Mouse (Mus musculus) left cerebral cortex, adult 11 months (tissue): ENCODE data around the gene Cenpm.

Source experiments
- DNase-seq: peaks from one replicate; pipeline ENCODE4 v3.0.0; 2022; ENCODE audit warnings: low spot score

Gene Cenpm

DNA sequence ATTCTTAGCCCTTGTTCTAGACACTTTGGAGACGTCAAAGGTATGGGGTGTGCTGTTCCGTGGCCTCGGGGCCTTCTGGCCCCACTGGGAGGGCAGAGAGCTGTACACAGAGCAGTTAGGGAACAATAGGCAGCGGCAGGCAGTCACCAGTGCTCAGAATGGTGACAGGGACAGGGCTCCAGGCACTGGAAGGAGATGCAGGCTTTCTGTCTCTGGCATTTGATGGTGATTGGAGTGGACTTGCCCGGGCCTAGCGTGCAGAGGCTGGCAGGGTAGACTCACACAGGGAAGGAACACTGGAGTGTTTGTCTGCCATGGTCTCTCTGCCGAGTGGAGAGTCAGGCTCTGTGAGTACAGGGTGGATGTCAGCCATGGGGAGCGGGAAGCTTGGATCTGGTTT is 51.9 kb downstream of the Cenpm start:
- no peak for DNase-seq

DNA sequence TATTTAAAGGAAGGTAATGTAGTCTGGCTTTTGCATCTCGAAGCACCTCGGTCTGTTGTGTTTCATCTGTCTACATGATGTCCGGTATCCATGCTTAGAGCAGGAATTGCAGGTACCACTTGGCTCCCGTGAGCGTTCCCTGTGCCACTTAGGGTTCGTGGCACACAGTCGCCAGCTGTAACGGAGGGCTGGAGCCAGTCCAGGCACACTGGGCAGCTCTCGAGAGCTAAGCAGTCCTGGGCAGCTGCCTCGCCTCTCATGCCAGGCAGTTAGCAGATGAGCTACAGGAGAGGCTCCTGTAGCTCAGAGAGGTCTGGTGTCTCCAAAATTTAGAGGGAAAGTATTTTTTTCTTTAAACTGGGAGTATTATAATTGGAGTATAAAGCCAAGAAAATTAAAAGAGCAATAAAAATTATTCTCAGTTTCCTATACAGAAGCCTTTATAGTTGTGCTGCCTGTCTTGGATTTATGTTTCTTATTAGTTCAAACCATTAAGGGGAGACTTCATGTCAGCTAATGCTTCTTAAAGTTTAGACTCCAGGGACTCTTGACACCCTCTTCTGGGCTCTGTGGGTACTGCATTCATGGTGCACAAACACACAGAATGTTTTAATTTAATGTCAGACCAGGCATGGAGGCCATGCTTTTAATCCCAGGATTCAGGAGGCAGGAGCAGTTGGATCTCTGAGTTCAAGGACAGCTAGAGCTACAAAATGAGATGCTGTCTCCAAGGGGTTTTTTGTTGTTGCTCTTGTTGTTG is 55.9 kb downstream of the Cenpm start:
- DNase-seq, result no peak

DNA sequence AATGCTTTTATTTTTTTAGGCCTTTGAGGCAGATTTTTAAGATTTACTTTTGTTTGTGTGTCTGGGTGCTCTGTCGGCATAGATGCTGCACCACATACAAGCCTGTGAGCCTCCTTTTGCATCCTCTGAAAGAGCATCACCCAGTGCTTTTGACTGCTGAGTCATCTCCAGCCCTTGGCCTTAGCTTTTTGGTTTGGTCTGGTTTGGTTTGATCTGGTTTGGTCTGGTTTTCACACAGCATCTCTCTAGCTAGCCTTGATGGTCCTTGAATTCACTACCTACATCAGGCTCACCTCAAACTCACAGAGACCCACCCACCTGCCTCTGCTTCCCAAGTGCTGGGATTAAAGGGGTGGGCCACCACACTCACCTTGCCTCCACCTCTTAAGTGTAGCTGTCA is 56.6 kb downstream of the Cenpm start:
- DNase-seq, result no peak

DNA sequence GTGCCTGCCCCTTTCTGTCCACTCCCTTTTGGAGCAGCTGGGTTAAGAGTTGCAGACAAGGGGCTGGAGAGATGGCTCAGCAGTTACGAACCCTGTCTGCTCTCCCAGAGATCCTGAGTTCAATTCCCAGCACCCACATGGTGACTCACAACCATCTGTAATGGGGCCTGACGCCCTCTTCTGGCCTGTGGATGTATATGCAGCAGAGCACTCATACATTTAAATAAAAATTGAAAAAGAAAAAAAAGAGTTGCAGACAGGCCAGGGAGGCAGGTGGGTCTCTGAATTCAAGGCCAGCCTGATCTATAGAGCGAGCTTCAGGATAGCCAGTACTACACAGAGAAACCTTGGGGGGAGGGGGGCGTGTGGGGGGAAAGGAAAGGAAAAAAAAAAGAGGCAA is 57.1 kb downstream of the Cenpm start:
- no peak for DNase-seq

DNA sequence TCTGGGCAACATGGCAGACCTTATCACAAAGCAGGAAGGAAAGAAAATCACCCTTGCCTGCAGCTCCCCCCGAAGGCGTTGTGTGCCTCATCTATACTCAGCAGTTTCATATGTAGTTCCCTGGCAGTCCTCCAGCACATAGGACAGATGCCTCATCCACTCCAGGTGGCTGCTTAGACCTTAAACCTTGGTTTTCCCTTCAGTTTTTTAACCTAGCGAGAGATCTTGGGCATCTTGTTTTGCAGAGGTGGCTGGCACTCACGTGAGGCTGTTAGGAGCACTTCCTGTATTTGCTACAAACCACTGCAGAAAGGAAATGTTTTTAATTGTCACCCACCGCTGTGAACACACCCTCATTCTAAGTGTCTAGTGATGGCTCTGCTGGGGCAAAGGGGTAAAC is 57.6 kb downstream of the Cenpm start:
- no peak for DNase-seq

DNA sequence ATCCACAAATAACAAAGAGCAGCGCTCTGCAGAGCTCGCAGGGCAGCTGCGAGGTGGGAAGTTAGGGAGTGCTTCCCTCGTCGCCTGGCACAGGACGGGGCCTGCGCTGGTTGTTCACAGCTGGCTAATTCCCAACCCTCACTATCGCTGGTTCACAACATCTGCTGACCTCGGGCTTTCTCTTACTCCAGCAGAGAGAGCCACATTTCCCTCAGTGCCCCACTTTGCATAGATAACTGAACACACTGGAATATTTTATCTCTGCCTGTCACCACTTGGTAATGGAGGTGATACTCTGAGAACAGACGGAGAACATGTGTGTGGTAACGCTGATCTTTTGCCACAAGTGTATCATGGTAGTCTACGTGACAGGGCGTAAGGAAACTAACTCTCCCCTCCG is 58.4 kb downstream of the Cenpm start:
- DNase-seq, result no peak

DNA sequence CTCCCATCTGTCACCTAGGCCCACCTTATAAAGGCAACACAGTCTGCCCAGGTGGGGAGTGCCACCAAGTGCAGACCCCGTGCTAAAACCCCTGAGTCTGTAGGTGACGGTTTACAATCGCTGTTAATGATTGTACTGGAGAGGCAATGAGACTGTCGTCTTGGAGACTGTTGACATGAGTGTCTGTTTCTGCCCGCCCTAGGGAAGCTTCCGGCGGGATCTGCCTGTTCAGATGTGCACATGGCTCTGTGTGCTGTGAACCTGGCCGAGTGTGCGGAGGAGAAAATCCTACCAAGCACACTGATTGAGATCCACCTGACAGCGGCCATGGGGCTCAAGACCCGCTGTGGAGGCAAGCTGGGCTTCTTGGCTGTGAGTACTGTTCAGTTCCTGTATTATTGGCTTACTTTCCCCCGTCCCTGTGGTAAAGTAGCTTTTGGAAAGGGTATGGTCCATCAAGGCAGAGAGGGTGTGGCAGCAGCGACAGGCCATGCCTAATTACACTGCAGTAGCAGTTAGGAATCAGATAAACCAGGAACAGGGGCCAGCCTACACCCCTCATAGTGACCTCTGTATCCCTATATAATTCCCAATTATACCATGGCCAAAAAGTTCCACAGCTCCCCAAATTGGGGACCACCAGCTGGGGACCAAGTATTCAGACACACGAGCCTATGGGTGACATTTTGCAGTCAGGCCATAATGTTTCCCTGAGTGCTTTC is 59.3 kb downstream of the Cenpm start:
- no peak for DNase-seq

DNA sequence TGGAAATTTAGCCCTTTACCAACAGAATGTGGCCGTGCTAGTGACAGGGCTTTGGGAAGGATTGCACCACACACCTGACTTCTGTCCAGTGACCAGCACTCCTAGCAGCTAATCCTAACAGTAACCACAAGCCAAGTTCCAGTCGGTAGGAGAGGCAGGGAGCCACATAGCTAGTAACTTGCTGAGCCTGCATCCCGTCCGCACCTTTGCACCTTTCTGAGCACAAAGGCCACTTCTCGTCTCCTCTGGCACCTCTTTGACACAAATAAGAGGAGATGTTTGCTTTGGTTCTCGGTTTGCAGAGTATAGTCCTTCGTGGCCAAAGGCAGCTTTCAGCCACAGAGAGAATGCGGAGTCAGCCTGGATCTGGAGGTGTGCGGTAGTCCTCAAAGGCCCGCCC is 59.9 kb downstream of the Cenpm start:
- DNase-seq, result no peak

DNA sequence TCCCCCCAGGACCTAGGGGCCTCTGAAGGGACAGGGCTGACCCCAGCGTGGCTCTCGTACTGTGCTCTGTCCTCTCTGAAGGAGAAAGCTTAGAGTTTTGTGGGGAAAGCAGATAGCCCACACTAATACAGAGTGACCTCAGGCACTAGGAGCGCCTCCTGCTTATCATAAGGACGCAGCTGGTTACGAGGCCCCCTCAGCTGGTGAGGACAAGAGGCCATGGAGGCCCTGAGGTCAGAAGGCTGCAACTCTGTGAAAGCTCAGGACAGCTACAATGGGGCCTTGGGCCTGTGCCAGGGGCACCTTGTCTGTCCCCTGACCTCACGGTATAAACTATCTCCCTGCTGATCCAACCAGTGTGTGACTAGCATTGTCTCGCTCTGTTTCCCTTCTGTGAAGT is 60.4 kb downstream of the Cenpm start:
- no peak for DNase-seq
